Mouse (Mus musculus) neural tube, embryonic 10.5 days (tissue): ENCODE measurements around the gene Clk3.

ENCODE experiments used
- DNase-seq: peaks from one replicate; pipeline ENCODE4 v3.0.0-alpha.2; 2017; ENCODE audit warnings: low spot score; ENCODE audit errors: extremely low spot score

Gene Clk3

DNA sequence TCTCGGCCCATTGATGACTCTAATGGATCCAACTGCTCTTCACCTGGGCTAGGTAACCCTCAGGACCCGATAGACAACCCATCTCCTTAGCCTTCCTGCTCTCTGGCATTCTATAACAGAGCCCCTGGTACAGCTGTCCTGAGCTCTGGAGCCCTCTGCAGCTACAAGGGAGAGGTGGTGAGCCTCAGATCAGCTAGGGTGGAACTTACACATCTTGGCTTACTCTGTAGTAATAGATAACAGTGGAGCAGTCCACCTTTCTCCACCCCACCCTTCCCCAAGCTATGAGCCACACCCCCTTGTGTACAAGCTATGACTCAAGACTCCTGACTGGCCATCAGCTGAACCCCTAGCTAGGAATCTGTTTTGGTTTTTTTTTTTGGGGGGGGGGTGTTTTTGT is 5.2 kb upstream of the Clk3 start:
- DNase-seq = no peak

DNA sequence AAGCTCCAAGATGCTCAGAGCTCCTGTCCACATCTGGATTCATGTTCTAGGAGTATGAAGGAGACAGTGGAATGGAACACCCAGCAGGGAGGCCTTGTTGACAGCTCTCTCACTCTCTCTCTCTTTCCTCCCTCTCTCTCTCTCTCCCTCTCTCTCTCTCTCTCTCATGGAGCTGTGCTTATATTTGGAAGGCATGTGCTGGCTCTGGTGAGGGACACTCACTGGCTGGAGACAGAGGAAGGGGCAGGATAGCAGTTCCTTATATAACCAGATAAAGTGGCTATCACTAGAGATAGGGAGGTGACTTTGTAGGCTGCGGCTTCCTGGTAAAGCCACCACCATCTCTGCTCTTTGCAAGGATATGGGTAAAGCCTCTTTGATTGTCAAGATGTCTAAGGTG is 4.6 kb upstream of the Clk3 start:
- DNase-seq = no peak

DNA sequence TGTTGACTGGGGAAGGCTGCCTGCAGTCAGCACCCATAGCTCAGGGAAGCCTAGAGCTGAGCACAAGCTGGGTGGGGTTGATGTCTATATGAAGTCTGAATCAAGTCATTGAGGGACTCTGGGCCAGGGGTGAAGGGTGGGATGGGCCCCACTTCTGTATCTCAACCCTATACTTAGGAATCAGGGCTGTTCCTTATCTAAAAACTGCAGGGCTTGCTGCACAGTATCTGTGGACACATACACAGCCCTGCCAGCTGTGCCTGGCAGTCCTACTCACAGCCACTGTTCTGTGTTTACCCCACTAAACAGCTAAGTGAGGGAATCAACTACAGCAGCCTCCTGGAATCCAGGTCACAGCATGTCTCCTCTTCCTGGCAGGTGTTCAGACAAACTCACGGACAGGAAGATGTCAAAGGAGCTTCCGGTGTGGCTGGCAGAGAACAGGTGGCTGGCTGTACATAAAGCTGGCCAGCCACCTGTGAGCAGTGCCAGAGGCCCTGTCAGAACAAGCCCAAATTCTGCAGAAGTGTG is 3.9 kb upstream of the Clk3 start:
- no peak for DNase-seq

DNA sequence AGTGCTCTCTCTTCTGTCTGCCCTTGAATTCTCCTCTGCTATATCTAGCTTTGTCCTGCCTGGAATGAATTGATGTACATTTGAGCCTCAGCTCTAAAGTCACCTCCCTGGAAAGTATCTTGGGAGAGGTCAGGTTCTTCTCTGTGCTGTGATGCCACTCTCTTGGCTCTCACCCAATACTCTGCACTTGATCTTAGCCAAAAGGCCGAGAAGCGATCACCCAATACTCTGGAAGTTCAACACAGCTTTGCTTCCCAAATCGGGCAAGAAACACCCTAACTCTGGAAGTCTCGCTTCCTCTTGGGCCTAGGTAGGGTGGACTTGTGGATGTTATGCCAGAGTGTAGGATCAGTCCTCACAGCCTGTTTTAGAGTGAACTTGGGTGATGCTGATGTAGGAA is 1.6 kb upstream of the Clk3 start:
- DNase-seq = no peak

DNA sequence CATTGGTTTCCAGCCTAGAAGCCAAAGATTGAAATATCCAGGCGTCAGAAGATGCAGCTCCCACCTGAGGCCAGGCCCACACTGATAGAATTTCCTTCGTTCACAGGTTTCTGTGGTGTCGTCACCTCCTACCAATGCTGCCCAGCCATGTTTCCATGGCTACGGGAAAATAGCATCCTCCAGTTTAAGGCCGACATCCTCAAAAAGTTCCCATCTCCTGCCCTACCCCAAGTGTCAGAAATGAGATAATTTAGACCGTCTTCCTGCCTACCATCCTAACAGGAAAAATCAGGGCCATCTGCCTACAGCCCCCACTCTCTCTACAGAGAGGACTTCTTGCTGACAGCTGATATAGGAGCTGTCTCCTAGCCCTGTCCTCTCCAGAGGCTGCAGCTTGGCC is 771 bp upstream of the Clk3 start:
- DNase-seq = no peak

DNA sequence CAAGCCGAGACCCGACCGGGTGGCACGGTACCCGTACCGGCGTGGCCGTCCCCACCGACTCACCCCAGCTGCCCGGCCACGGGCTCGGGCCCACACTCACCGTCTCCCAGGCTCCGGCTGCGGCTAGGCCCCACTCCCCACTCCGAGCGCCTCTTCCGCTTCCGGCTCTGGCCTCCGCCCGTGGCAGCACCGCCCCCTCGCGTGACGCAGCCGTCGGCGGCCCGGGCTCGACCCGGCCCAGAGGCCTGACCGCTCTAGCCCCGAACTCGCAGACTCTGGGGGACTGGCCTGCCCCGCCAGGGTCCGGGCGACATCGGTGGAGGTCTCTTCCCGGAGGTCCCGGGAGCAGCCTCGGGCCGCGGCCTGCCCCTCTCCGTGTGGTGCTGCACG is 691 bp downstream of the Clk3 start:
- DNase-seq = peak; percentile 97

DNA sequence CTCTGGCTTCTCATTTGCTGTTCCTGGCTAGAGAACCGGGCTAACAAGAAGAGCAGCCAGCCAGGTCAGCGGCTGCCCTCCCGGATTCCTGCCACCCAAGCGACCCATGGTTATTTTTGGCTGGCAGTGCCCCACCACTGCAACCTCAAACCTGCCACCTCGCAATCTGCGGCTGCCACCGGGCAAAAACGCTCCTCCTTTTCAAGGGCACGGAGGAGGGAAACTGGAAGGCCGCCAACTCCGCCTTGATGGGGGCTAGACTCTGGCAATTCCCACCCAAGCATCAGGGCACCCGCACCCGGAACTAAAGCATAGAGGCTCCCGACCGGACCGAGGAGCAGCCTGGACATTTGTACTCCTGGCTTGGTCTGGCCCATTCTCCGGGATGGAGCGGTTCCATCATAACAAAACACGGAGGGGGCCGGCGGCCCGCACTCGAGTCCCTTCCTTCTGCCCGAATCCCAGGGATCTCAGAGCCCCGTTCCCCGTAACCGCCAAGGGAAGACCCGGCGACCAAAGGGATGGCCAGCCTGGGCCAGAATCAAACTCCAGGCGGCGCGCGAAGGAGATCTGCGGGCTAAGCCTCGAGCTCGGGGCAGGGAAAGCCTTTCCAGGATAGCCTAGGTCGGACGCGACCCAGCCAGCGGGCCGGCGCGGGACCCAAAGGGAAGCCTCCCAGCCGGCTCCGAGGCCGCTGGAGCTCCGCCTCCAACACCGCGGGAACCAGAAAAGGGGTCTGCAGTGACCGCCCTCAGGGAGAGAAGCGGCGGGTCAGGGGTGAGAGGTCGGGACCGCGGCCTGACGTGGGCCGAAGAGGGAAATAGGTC is 1.3 kb downstream of the Clk3 start:
- DNase-seq = no peak

DNA sequence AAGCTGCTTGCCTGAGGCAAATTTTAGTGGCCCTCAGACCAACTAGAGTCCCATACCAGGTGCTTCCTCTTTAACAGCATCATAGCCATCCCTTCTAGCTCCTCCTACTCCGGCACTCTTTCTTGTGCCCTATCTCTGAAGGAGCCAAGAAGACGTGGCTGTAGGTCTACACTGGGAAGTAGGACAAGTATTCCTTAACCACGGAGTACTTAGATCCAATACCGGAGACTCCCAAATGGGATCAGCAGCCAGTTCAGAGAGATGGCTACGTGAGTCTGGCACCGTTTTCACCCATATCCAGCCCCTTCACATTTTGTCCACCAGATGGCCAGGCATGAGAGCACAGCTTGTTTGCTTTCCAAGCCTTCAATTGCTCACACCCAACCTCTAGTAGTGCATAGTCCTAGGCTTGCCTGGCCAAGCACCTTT is 3.1 kb downstream of the Clk3 start:
- DNase-seq = peak; percentile 31

DNA sequence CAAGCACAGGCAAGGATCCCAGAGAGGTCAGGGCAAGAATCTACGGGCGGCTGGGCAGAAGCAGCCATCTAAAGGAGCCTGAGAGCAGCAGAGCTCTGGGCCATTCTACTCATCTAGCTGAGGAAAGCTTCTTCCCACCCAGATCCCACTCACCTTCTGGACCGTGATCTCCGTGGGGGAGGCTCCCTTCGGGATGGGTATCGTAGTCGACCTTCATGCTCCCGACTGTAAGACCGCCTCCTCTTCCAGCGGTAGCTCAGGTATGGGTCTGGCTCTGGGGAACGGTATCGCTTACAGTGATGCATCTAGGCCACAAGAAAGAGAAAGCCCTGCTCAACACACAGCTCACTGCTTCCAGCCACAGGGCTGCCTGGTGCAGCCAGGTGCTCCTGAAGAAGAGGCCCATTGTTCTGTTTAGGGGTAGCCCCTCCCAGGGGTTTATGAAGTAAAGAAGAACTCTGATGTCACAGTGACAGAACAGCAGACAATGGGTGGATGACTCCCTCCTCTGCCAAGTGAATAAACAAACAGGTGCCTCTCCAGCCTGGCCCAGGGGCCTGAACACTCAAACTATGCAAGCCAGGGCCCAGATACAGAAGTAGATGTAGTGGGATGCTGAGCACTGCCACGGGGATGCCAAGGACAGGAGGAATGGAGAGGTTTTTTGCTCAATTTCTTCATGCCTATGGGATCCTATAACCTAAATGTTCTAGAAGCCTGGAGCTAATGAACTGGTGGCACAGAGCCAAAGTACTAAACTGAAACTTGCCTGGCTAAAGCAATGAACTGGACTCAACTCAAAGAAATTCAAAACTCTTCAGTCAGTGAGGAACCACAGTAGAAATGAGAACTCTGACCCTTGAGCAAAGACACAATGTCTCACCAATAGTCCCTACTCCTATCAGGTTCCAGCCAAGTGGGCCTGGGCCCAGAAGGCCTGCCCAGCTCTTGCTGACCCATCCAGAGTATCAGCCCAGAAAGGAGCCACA is 3.8 kb downstream of the Clk3 start:
- DNase-seq = no peak

DNA sequence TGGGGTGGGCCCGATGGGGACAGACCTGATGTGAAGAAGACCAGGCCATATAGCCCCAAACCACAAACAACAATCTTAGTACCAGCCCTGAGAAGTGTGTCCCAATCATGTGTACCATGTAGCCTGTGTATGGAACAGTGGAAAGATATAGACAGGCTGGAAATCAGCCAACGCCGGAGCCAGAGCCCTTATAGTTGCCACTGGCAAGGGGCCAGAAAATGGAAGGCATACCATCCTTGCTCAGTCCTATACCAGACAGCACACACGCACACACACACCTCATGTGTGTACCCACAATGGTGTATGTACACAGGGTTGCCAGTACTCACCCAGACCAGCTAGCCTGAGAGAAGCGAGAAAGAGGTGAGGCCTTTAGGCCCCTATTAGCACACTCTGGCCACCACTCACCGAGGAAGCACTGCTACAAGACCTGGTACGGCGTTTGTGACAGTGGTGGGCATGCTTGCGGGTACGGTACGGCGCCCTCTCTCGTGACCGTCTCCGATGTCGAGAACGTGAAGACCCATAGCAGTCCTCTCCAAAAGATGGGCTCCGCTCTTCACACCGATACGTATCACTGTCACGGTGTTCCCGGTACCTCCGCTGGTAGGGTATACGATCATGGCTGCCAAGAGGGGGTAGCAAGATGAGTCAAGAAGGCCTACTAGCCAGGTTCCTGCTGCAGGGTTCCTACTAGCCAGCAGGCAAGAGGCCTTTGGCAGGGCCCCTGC is 5.1 kb downstream of the Clk3 start:
- DNase-seq = no peak

DNA sequence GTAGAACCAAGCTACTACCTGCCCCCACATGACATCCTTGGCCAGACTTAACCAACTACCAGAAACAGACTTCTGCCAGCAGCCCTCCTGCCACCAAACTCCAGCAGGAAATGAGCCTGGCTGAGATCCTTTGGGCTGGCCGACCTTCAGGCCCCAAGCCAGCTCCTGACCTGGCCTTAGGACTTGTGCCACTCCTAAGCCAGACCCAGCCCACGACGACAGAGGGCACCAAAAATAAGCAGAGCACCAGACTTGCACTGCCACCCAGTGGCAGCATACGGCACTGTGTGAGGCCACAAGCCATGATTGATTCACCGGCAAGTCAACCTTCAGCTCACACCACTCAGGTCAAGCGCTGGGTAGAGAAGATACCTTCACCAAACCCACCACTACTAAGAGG is 6.4 kb downstream of the Clk3 start:
- peak; percentile 51 for DNase-seq

DNA sequence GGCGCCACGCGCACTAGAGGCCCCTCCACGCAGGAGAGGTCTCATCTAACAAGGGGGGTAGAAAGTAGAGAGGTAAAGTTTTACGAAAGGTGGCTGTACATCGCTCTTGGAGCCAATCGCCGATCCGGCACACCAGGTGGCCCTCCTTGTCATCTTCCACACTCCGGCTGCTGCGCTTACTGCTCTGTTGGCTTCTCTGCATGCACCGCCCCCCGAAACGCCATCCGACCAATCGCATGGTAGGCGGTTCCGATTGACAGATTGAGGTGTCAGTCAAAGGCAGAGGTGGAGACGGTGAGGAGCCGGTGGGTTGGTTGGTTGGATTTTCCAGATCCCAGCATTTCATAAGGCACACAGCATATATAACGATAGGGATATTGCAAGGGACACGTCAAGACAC is 7.1 kb downstream of the Clk3 start:
- no peak for DNase-seq

DNA sequence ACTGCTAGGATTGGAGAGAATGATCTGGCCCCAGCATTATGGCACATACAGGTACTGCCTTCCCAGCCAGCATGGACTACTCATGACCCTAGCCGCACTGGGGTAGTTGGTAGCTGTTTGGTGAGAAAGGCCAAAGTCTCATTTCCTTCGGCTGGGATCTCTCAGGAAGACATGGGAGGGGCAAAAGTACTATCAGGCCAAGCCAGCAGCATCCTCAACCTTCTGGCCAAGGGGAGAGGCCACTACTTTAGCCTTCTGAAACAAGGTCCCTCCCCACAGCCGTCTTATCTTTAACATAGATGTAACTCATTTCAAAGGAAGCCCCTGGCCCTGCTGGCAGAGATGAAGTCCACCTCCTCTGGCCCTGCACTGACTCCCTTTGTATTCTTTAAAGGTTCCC is 8.1 kb downstream of the Clk3 start:
- no peak for DNase-seq

DNA sequence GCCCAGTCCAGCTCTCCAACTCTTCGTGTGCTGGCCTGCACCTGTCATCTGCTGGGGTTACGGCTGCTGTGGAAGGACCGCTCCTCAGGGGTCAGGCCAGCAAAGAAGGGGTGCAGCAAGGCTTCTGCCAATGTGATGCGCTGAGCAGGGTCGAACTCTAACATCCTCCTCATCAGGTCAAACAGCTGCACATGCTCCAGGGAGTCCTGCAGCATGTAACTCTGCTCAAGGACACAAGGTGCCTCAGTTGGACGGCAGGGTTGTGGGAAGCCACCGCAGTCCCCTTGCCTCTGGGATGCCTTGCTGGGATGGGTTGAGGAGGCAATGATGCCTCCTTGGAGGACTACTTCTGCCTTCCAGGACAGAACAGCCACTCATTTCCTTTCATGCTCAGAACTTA is 14.8 kb downstream of the Clk3 start:
- no peak for DNase-seq

DNA sequence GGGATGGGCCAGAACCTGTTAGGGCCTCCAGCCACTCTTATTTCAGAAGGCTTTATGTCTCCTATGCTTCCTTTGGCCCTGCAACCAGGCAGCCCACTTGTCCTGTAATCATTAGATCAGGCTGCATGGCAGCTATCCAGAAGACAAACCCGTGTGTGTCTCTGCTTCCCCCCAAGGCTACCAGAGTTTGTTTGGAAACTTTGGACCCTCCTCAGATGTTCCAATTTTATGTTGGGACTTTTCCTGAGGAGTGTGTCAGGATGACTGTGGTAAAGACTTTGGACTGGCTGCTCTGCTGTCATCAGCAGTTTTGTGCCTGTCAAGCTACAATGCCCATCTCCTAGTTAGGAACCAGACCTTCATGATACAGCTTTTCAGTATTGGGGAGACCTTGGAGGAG is 16.8 kb downstream of the Clk3 start:
- DNase-seq = no peak

DNA sequence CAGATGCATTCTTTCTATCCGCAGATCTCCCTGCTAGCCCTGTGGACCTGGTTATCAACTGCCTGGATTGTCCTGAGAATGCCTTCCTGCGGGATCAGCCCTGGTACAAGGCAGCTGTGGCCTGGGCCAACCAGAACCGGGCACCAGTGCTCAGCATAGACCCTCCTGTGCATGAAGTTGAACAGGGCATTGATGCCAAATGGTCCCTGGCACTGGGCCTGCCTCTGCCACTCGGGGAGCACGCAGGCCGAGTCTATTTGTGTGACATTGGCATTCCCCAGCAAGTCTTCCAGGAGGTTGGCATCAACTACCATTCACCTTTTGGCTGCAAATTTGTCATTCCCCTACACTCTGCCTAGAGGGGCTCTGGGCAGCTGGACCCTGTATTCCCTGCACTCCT is 17.5 kb downstream of the Clk3 start:
- DNase-seq = no peak

DNA sequence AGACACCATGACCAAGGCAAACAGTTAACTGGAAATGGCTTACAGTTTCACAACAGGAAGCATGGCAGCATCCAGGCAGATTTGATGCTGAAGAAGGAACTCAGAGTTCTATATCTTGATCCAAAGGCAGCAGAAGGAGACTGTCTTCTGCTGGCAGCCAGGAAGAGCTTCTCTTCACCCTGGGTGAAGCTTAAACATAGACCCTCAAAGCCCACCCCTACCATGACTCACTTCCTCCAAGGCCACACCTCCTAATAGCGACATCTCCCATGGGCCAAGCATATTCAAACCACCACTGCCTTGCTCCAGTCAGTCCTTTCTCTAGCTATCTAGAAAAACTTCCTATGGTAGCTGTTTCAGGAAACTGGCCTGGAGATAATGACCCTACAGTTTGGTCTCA is 18.6 kb downstream of the Clk3 start:
- DNase-seq = no peak

DNA sequence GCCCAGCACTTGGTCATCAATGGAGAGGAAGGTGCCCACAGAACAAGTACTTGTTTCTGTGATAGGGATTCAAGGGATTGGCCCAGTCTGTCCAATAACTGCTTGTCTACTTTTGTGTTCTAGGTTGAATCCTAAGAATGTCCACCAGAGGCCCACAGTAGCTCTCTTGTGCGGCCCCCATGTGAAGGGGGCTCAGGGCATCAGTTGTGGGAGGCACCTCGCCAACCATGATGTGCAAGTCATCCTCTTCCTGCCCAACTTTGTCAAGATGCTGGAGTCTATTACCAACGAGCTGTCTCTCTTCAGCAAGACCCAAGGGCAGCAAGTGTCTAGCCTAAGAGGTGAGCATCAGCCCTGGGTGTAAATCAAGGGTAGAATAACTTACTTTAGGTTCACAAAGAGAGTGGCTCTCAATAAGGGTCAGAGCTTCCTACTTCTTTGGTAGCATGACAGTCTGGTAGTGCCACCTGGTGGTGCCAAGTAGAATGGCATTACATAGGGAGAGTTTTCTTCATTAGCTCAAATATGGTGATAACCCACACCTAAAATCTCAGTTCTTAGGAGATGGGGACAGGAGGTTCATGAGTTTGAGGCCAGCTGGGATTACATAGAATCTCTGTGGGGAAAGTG is 21.1 kb downstream of the Clk3 start:
- DNase-seq = peak; percentile 40

DNA sequence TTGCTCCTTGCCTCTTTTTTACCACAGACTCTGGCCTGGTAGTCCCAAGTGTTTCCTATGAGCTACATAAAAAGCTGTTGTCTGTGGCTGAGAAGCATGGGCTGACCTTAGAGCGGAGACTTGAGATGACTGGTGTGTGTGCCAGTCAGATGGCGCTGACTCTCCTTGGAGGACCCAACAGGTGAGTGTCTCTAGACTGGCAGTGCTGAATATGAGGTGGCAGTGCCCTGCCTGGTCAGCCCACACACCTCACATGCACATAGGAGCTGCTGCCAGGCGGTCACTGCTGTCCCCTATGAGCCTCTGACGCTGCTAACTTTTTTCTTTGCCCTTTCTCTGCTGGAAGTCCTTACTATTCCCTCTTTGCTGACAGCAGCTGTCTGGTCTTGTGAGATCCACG is 25.8 kb downstream of the Clk3 start:
- no peak for DNase-seq

DNA sequence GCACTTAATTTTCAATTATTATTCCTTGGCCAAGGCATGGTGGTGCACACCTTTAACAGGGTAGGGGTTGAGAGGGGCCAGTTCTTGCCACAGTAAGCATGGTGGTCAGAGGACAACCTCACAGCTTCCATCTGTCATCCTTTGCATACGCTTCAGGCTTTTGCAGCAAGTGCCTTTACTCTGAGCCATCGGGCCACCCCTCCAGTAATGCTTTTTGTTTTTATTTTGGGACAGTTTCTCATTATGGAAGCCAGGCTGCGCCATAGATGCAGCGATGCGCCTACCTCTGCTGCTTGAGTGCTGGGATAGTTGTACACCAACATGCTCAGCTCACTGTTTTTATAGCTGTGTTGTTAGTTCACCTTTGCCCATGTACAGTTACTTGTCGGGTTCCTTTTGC is 32.1 kb downstream of the Clk3 start:
- DNase-seq = no peak

DNA sequence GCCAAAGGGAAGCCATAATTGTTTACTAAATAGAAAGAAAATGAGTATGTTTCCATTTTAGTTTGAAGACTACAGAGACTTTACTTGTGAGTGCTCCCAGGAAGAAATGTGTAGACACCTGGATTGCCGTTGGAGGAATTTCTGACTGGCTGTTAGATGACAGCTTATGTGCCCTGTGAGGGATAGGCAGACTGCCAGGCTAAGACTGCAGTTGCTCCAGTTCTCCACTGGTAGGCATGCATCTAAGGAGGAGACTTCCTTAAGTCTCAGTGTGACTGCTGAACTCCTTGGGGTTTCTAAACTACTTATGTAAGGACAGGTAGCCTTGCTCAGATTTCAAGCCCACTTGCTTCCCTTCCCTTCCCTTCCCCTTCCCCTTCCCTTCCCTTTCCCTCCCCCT is 37.3 kb downstream of the Clk3 start:
- no peak for DNase-seq
